Mouse (Mus musculus): ENCODE measurements around the gene Nudt2. TPM values are rescaled to one million over a fixed set of nuclear protein-coding genes. Genes with fewer than 3 reads are reported as not detected.
A peak's percentile ranks its signal among the peaks of the same experiment; 100 is the strongest.

Gene Nudt2
- total RNA-seq (2021): 10 to 100 TPM; 27.5 to 30.8 TPM
- 28.9 and 41.9 TPM in 2 replicates for polyA plus RNA-seq (2012; rRNA removed)
- long read RNA-seq, transcript Nudt2-201 (3 exons, 845 nt): major isoform, 10 of 10 reads
- long read RNA-seq, partial matches to known transcripts: 0 of 10 reads
- long read RNA-seq, other reads (novel, unspliced or antisense): 0 of 10 reads

DNA sequence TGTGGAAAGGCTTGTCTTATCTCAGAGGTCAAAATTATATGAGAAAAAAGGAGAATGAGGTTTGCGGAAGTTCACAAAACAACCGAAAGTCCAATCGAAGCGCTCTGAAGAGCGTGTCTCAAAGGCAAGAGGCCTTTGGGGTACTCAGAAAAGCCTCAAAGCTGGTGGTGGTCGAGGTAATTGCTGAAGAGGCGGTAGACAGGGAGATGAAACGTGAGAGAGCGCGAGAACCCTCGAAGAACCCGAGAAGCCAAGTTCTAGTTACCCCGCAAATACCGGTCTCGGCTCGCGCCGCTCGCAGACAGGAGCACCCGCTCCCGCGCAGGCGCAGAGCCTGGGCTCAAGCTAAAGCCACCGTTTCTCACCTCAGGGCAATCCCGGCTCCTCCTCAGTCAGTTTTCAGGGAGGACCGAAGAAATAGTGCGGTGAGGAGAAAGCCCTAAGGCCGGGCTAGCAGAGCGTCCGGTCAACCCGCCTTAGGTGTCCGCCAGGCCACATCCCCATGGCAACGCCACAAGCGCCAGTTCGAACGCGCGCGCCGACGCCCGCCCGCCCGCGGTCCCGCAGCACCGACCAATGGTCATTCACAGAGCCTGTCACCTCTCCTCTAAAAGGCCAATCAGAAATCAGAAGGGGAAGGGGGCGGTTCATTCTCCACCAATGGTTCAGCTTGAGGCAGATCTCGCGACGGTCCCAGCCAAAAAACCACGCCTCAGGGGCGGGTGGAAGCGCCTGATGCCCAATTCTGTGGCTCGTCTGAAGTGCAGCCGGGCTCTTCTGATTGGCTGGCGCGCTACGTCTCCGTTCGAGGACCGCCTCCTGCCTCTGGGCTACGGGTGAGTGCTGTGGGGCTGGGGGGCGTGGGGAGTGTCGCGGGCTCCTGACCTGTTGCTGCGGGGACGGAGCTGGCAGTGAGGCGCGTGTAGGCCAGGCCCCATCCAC lies at the start of gene Nudt2, which contains the start of gene Kif24:
Nudt2 (plus strand) TSS at position 807 of the 942 bp plus-strand sequence.
Kif24 (minus strand) TSS at position 543 of the 942 bp plus-strand sequence.
- under 1% methylated on average over 70 of the region's 70 CpGs for whole genome bisulfite sequencing
- TF ChIP-seq POLR2A (IDR thresholded peaks at IDR 0.05; ENCODE audit: insufficient read depth, low read depth, low read length): peak; percentile 64; the same call in 1 of the 2 replicates
- TF ChIP-seq CTCF (IDR thresholded peaks at IDR 0.05): peak; percentile 19; the same call in 1 of the 2 replicates
- 0 out of 2 replicates have a peak, but pooled peaks have one; percentile 36 for TF ChIP-seq EP300 (IDR thresholded peaks at IDR 0.05; ENCODE audit: insufficient read depth, low read depth, low read length)
- no peaks in the 10 kb centered on the region for H3K79me2 ChIP-seq (replicated peaks; ENCODE audit: control insufficient read depth, insufficient read depth, low read length)
- H3K9ac ChIP-seq (ENCODE audit: low read depth, low read length): peak within 1 kb of the TSS; percentile 78
- intact Hi-C loops (cut with DNase I): loop anchor here (5.0 to 10.0 kb wide), 3 partner anchors 88 to 740 kb away; partner anchors contain the start of gene Dnaja1
- H3K4me1 ChIP-seq (ENCODE audit: control insufficient read depth, insufficient read depth, low read length): peaks cover 2% of the 10 kb centered on the region
- DNase-seq: peak; percentile 95 to 99
- H3K4me3 ChIP-seq: peak within 1 kb of the TSS; percentile 90
- peak within 1 kb of the TSS; percentile 79 for H3K27ac ChIP-seq
- no peaks in the 10 kb centered on the region for H3K27me3 ChIP-seq (ENCODE audit: control insufficient read depth, insufficient read depth, low read length)
- no peaks in the 10 kb centered on the region for H3K36me3 ChIP-seq (ENCODE audit: control insufficient read depth, insufficient read depth, low read length)

DNA sequence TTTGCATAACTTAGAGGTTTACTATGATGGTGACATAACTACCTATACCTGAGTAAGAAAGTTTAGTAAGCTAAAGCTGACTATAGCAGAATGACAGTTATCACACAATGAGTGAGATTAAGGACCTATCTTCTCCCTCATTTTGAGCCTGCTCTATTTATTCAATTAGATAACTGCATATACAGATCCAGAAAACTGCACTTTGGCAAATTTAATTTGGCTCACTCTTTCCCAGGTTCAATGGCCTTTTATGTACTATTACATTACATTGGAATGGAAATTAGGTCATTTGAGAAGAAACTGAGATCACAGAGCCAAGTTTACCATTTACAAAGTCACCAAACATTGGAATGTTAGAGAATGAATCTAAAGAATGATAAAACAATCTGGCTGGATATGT lies 48.0 kb upstream of the Nudt2 start:
- no peak for TF ChIP-seq EP300 (IDR thresholded peaks at IDR 0.05; ENCODE audit: insufficient read depth, low read depth, low read length)
- TF ChIP-seq POLR2A (IDR thresholded peaks at IDR 0.05; ENCODE audit: insufficient read depth, low read depth, low read length): no peak
- TF ChIP-seq CTCF (IDR thresholded peaks at IDR 0.05): no peak
- Histone ChIP-seq H3K4me3 (no peak overlapping the region), H3K27ac (no peak overlapping the region), H3K27me3 (ENCODE audit: control insufficient read depth, insufficient read depth, low read length) (no peaks in the 10 kb centered on the region), H3K9ac (ENCODE audit: low read depth, low read length) (no peak overlapping the region), H3K36me3 (ENCODE audit: control insufficient read depth, insufficient read depth, low read length) (no peaks in the 10 kb centered on the region), H3K4me1 (ENCODE audit: control insufficient read depth, insufficient read depth, low read length) (no peaks in the 10 kb centered on the region), H3K79me2 (replicated peaks; ENCODE audit: control insufficient read depth, insufficient read depth, low read length) (no peaks in the 10 kb centered on the region)
- intact Hi-C loops (cut with DNase I): no loop called here
- DNase-seq: no peak

DNA sequence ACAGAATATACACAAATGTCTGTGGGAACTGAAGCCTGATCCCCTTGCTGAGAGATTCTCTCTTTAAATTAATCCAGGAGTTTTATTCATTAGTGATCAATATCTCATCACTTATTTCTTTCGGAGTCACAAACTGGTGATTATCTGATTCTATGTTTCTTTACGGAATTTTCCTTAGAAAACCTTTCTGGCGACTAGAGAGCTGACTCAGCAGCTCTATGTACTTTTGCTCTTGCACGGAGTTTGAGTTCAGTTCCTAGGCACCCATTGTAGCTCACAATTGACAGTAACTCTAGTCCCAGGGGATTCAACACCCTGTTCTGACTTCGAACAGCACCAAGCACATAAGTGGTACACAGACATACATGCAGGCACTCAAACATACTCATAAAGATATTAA lies 26.0 kb upstream of the Nudt2 start:
- Histone ChIP-seq H3K79me2 (replicated peaks; ENCODE audit: control insufficient read depth, insufficient read depth, low read length) (no peaks in the 10 kb centered on the region), H3K4me1 (ENCODE audit: control insufficient read depth, insufficient read depth, low read length) (no peaks in the 10 kb centered on the region), H3K9ac (ENCODE audit: low read depth, low read length) (no peak overlapping the region), H3K36me3 (ENCODE audit: control insufficient read depth, insufficient read depth, low read length) (no peaks in the 10 kb centered on the region), H3K4me3 (no peak overlapping the region), H3K27me3 (ENCODE audit: control insufficient read depth, insufficient read depth, low read length) (no peaks in the 10 kb centered on the region), H3K27ac (no peak overlapping the region)
- intact Hi-C loops (cut with DNase I): no loop called here
- no peak for TF ChIP-seq POLR2A (IDR thresholded peaks at IDR 0.05; ENCODE audit: insufficient read depth, low read depth, low read length)
- no peak for TF ChIP-seq EP300 (IDR thresholded peaks at IDR 0.05; ENCODE audit: insufficient read depth, low read depth, low read length)
- TF ChIP-seq CTCF (IDR thresholded peaks at IDR 0.05): no peak
- 88% methylated on average over 5 of the region's 5 CpGs for whole genome bisulfite sequencing
- no peak for DNase-seq

DNA sequence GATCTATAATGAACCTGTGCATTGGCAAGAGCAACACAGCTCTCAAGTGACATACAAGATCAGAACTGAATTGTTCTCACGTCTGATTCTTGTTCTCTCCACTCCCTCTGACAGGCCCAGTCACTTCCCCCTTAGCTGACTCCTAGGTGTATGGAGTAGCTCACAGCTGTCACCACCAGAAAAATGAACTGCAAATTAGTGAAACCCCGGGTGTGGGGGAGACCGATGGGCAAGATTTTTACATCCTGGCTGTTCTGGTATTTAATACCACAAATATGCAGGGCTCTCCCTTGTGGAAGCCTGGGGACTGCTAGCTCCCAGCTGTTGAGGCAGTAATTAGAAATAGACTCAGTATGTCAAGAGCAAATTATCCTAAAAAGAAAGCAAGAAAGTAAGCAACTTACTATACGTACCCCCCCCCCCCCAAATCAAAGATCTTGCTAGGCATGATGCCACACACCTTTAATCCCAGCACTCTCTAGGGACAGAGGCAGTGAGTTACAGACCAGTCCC lies 22.1 kb upstream of the Nudt2 start:
- WGBS: 46% methylated on average over 4 of the region's 4 CpGs
- intact Hi-C loops (cut with DNase I): no loop called here
- Histone ChIP-seq H3K9ac (ENCODE audit: low read depth, low read length) (no peak overlapping the region), H3K27me3 (ENCODE audit: control insufficient read depth, insufficient read depth, low read length) (no peaks in the 10 kb centered on the region), H3K36me3 (ENCODE audit: control insufficient read depth, insufficient read depth, low read length) (no peaks in the 10 kb centered on the region), H3K4me1 (ENCODE audit: control insufficient read depth, insufficient read depth, low read length) (no peaks in the 10 kb centered on the region), H3K4me3 (no peak overlapping the region), H3K27ac (no peak overlapping the region), H3K79me2 (replicated peaks; ENCODE audit: control insufficient read depth, insufficient read depth, low read length) (no peaks in the 10 kb centered on the region)
- DNase-seq: no peak
- TF ChIP-seq CTCF (IDR thresholded peaks at IDR 0.05): no peak
- no peak for TF ChIP-seq POLR2A (IDR thresholded peaks at IDR 0.05; ENCODE audit: insufficient read depth, low read depth, low read length)
- TF ChIP-seq EP300 (IDR thresholded peaks at IDR 0.05; ENCODE audit: insufficient read depth, low read depth, low read length): no peak

DNA sequence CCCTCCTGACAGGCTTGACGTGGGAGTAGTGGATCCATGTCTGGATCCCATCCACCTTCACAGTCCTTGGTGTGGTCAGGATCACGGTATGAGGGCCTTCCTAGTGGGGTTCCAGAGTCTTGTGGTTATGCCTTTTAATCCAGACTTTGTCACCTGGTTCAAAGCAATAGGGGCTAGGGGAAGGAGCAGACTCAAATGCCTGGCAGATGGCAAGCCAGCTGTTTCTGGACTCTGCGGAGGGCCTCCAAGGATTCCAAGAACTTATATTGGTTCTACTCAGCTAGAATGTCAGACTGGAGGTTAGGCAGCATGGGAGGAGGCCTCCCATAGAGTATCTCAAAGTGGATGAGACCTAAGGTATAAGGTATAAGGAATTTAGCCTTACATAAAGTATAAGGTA lies 17.4 kb upstream of the Nudt2 start:
- Histone ChIP-seq H3K4me1 (ENCODE audit: control insufficient read depth, insufficient read depth, low read length) (no peaks in the 10 kb centered on the region), H3K36me3 (ENCODE audit: control insufficient read depth, insufficient read depth, low read length) (no peaks in the 10 kb centered on the region), H3K27me3 (ENCODE audit: control insufficient read depth, insufficient read depth, low read length) (no peaks in the 10 kb centered on the region), H3K4me3 (no peak overlapping the region), H3K27ac (no peak overlapping the region), H3K9ac (ENCODE audit: low read depth, low read length) (no peak overlapping the region), H3K79me2 (replicated peaks; ENCODE audit: control insufficient read depth, insufficient read depth, low read length) (no peaks in the 10 kb centered on the region)
- DNase-seq: no peak
- intact Hi-C loops (cut with DNase I): no loop called here
- no peak for TF ChIP-seq CTCF (IDR thresholded peaks at IDR 0.05)
- no peak for TF ChIP-seq EP300 (IDR thresholded peaks at IDR 0.05; ENCODE audit: insufficient read depth, low read depth, low read length)
- no peak for TF ChIP-seq POLR2A (IDR thresholded peaks at IDR 0.05; ENCODE audit: insufficient read depth, low read depth, low read length)
- WGBS: 94% methylated on average over 3 of the region's 3 CpGs
